Mouse (Mus musculus) heart, adult 9 months (tissue): Measurements from ENCODE around the gene Jmjd6.
A peak's percentile ranks its signal among the peaks of the same experiment; 100 is the strongest.

Source experiments
- DNase-seq, 2 experiments: peaks; one replicate each; pipeline ENCODE4 v3.0.0; 2022; ENCODE audit warnings: low spot score in 2 of 2

Gene Jmjd6

DNA sequence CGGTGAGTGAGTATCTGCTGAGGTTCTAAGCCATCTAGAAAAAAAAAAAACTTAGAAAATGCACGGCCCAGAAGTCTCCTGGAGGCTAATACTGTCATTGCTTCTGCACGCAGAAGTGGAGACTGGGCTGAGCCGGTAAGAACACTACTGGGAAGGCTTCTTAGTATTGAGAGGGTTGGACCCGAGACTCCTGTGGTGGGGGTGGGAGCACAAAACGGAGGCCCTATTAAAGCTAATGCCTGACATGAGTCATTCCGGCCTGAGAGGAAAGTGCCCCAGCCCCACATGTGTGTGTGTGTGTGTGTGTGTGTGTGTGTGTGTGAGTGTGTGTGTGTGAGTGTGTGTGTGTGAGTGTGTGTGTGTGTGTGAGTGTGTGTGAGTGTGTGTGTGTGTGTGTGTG, 36.1 kb downstream of the Jmjd6 start:
- DNase-seq: no peak

DNA sequence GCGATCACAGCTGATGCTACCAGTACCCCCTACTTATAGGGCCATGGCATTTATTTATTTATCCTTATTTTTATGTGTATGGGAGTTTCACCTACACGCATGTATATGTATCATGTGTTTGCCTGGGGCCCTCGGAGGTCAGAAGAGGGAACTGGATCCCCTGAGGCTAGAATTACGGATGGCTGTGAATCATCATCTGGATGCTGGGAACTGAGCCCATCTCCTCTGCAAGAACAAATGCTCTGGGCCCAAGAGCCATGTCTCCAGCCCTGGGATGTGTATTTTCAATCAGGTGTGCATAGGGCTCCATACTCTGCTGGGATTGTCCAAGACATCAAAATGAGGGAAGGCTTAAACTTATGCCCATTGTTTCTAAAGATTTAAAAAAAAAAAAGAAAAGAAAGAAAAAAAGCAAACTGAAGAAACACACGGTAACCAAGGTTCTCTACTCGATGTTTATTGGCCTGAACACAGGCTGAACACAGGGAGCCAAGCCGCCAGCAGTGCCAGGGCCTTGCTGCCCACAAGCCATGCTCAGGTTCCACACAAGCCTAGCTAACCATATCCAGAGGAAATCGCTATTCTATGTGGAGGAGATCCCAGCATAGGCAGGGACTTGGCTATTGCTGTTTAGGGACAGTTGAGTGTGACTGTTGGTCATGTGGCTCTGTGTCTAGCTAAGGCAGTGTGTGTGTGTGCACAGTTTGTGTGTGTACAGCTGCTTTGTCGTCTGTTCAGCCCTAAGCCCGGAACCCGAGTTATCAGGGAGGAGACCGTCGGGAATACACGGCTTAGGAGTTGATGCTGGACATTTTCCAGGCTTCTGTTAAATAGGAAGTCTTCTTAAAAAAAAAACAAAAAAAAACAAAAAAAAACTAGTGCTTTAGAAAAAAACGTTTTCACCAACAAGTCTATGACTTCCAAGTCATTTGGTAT, 36.8 kb downstream of the Jmjd6 start:
- peak; percentile 69 to 79 for DNase-seq

DNA sequence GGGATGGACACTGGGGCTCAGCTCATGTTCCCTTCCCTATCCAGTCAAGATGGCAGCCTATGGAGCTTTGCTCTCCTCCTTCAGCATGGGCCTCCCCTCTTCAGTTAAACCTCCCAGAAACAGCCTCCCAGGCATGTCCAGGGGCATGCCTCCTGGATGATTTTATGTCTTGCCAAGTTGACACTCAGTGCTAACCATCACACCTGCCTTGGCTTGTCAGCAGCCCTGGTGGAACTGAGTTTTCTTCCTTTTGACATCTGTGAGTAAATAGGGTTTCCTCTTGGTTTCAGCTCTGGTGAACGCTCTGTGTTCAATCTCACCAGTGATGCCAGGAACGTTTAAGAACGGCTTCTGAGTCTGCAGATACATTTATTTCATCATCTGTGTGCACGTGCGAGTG, 40.5 kb downstream of the Jmjd6 start:
- no peak for DNase-seq

DNA sequence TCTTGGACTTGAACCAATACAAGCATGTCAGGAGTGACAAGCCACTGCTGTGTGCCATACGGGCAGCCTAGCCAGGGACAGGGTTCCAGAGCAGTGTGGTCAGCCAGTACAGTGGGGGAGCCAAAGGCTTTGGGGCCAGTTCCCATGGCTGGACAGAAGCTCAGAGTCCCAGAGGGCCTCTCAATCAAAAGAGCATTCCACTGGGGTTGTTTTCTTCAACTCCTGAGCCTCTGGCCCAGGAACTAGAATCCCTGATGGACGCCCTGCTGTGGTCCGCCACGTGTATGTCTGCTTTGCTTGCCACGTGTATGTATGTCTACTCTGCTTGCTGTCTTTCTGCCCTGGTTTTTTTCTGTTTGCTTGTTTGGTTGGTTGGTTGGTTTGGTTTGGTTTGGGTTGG, 42.1 kb downstream of the Jmjd6 start:
- DNase-seq: no peak

DNA sequence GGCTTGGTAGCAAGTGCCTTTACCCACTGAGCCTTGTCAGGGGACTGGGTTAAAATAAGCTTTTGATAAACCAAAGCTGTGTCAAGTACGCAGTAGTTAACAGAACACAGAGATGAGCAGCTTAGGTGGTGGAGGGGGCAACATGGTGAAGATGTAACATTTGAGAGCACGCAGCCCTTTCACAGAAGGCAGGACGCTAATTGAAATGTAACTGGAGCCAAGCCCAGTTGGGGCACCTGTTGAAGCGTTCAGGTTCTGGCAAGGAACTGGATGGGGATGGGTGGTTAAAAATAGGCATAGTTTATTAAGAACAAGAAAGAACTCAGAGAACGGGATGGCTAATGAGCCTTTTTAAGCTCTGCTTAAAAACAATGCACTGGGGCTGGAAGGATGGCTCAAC, 43.9 kb downstream of the Jmjd6 start:
- no peak for DNase-seq
